ENCODE assay signal across 8 mouse cellular contexts in genomic region chr19:17355361-17355760, GRCm38 (mm10). TPM values are rescaled to one million over a fixed set of nuclear protein-coding genes. Genes with fewer than 3 reads are reported as not detected.
DNase-seq lines count a peak whose midpoint lies in the region; ATAC-seq and TF ChIP-seq lines count a peak whose summit lies in the region.

No protein-coding gene starts in this region.

- H3K9ac ChIP-seq in kidney, embryonic 14.5 days (ENCODE audit: low read depth, low read length), result no peak overlapping the region
- H3K9ac ChIP-seq in neural tube, embryonic 15.5 days (replicated peaks), result no peak overlapping the region
- H3K9ac ChIP-seq in midbrain, embryonic 15.5 days, result no peak overlapping the region

- no peak for TF ChIP-seq CTCF in bone marrow macrophage, adult 2 months (IDR thresholded peaks at IDR 0.05; ENCODE audit: low read depth, low read length)

- H3K36me3 ChIP-seq in kidney, embryonic 14.5 days (ENCODE audit: control insufficient read depth, insufficient read depth, low read length), result no peaks in the 10 kb centered on the region
- H3K36me3 ChIP-seq in neural tube, embryonic 15.5 days, result no peaks in the 10 kb centered on the region
- H3K36me3 ChIP-seq in midbrain, embryonic 15.5 days (replicated peaks), result no peaks in the 10 kb centered on the region

- no peak for ATAC-seq in kidney, embryonic 14.5 days (ENCODE audit: low FRiP score, low TSS enrichment)
- ATAC-seq in neural tube, embryonic 15.5 days (ENCODE audit: low FRiP score), result no peak
- ATAC-seq in midbrain, embryonic 15.5 days (replicated peaks), result no peak

- no peak for DNase-seq in kidney, postnatal 10 days
- DNase-seq in induced T-regulatory cell, adult 2 months (ENCODE audit: low read depth), result peak; percentile 35
- no peak for DNase-seq in urinary bladder, postnatal 36 days (ENCODE audit: low spot score in 2 of 2)
- no peak for DNase-seq in Muller cell, postnatal 12 days (ENCODE audit: inconsistent ontology term)

- peak overlapping the region; percentile 51; the same call in 1 of the 2 replicates for H3K4me3 ChIP-seq in kidney, embryonic 14.5 days (ENCODE audit: low read length)
- H3K4me3 ChIP-seq in bone marrow macrophage, adult 2 months (ENCODE audit: insufficient read depth, low read length), result peak overlapping the region; percentile 94
- H3K4me3 ChIP-seq in neural tube, embryonic 15.5 days (replicated peaks), result no peak overlapping the region; the same call in 1 of the 2 replicates
- no peak overlapping the region for H3K4me3 ChIP-seq in midbrain, embryonic 15.5 days

- 0 out of 2 replicates have a peak, but pooled peaks cover 3% of the 10 kb centered on the region for H3K4me1 ChIP-seq in kidney, embryonic 14.5 days (ENCODE audit: control insufficient read depth, insufficient read depth, low read length)
- H3K4me1 ChIP-seq in bone marrow macrophage, adult 2 months (ENCODE audit: control insufficient read depth, insufficient read depth, low read length), result peaks cover 46% of the 10 kb centered on the region
- H3K4me1 ChIP-seq in neural tube, embryonic 15.5 days, result peaks cover 9% of the 10 kb centered on the region
- H3K4me1 ChIP-seq in midbrain, embryonic 15.5 days, result peaks cover 8% of the 10 kb centered on the region

- WGBS in kidney, embryonic 14.5 days, result 29% methylated on average over 4 of the region's 4 CpGs
- WGBS in neural tube, embryonic 15.5 days, result 35% methylated on average over 4 of the region's 4 CpGs
- WGBS in midbrain, embryonic 15.5 days, result 29% methylated on average over 4 of the region's 4 CpGs

- peak overlapping the region; percentile 88 for H3K4me2 ChIP-seq in kidney, embryonic 14.5 days (replicated peaks; ENCODE audit: low read depth, low read length)
- H3K4me2 ChIP-seq in neural tube, embryonic 15.5 days, result peak overlapping the region; percentile 76; the same call in 1 of the 2 replicates
- H3K4me2 ChIP-seq in midbrain, embryonic 15.5 days, result no peak overlapping the region; the same call in 1 of the 2 replicates

- no peaks in the 10 kb centered on the region for H3K9me3 ChIP-seq in kidney, embryonic 14.5 days (ENCODE audit: control insufficient read depth, low read length)
- no peaks in the 10 kb centered on the region for H3K9me3 ChIP-seq in neural tube, embryonic 15.5 days (replicated peaks)
- no peaks in the 10 kb centered on the region for H3K9me3 ChIP-seq in midbrain, embryonic 15.5 days

- no peak for TF ChIP-seq POLR2A in bone marrow macrophage, adult 2 months (IDR thresholded peaks at IDR 0.05; ENCODE audit: borderline replicate concordance, low read depth, low read length)

- no peaks in the 10 kb centered on the region for H3K27me3 ChIP-seq in kidney, embryonic 14.5 days (ENCODE audit: control insufficient read depth, insufficient read depth, low read length)
- peaks cover 27% of the 10 kb centered on the region for H3K27me3 ChIP-seq in neural tube, embryonic 15.5 days (replicated peaks)
- H3K27me3 ChIP-seq in midbrain, embryonic 15.5 days (replicated peaks), result peaks cover 21% of the 10 kb centered on the region

- H3K27ac ChIP-seq in kidney, embryonic 14.5 days (ENCODE audit: low read depth, low read length), result no peak overlapping the region
- H3K27ac ChIP-seq in bone marrow macrophage, adult 2 months (ENCODE audit: insufficient read depth, low read depth, low read length), result peak overlapping the region; percentile 3; the same call in 1 of the 2 replicates
- no peak overlapping the region for H3K27ac ChIP-seq in neural tube, embryonic 15.5 days (replicated peaks)
- no peak overlapping the region for H3K27ac ChIP-seq in midbrain, embryonic 15.5 days

RNA-seq across cellular contexts. Expression of gene Gcnt1, which starts 17.3 kb away (rescaled TPM):
- 7.8 and 21.0 TPM in 2 replicates for polyA plus RNA-seq in kidney, embryonic 14.5 days (2014; fragmentation: Nextera tagmentation; extraction: Ambion mirVana)
- 73.9 and 75.2 TPM in 2 replicates for polyA plus RNA-seq in bone marrow macrophage, adult 2 months (2012; ENCODE audit: insufficient read depth, insufficient read length, missing spikeins)
- 0.74 and 1.4 TPM in 2 replicates for polyA plus RNA-seq in neural tube, embryonic 15.5 days (2015; fragmentation: Nextera tagmentation; extraction: Ambion mirVana)
- 0.45 and 0.59 TPM in 2 replicates for polyA plus RNA-seq in midbrain, embryonic 15.5 days (2015; fragmentation: Nextera tagmentation; extraction: Ambion mirVana)

RNA-seq across cellular contexts. Expression of gene Rfk, which starts 38.5 kb away (rescaled TPM):
- 55.2 and 77.2 TPM in 2 replicates for polyA plus RNA-seq in kidney, embryonic 14.5 days (2014; fragmentation: Nextera tagmentation; extraction: Ambion mirVana)
- polyA plus RNA-seq in bone marrow macrophage, adult 2 months (2012; ENCODE audit: insufficient read depth, insufficient read length, missing spikeins), result 40.7 and 41.4 TPM in 2 replicates
- 91.7 and 97.4 TPM in 2 replicates for polyA plus RNA-seq in neural tube, embryonic 15.5 days (2015; fragmentation: Nextera tagmentation; extraction: Ambion mirVana)
- 63.6 and 72.6 TPM in 2 replicates for polyA plus RNA-seq in midbrain, embryonic 15.5 days (2015; fragmentation: Nextera tagmentation; extraction: Ambion mirVana)

Comparison
In these comparisons a context has a peak if more than half of its experiments do, and no peak if none do; other contexts are left out.
1. H3K4me3 ChIP-seq: peak in kidney, embryonic 14.5 days (single experiment) and bone marrow macrophage, adult 2 months (single experiment); none in neural tube, embryonic 15.5 days (single experiment) and midbrain, embryonic 15.5 days (single experiment).